Mouse (Mus musculus) layer of hippocampus, adult 9-11 months (tissue): ENCODE results near the gene Pdilt.
A peak's percentile ranks its signal among the peaks of the same experiment; 100 is the strongest.
"Not testable (repeated sequence)": the region's sequence is repeated elsewhere in the genome, so short reads cannot be mapped to it uniquely, and the experiment has no call there.

Experiments
- DNase-seq: peaks from one replicate; pipeline ENCODE4 v3.0.0; 2022

Pdilt gene

DNA sequence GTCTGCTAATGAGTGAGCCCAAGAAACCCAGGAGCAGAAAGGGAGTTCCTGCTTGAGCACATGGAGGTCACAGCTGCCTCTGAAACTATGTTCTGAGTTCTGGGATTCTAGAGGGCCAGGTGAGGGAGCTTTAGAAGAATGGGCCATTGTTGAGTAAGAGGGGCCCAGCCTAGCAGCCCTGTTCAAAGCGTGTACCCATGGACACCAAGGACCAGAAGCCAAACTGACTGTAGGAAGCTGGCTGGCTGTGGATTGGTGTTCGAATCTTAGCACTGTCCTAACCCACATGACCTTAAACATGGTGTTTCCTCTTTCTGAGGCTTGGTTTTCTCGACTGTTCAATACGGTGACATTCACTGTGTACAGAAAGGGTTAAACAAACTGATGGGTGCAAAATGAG, at the start of gene Pdilt:
Pdilt (minus strand) TSS at position 101 of the 400 bp plus-strand sequence.
- no peak for DNase-seq

DNA sequence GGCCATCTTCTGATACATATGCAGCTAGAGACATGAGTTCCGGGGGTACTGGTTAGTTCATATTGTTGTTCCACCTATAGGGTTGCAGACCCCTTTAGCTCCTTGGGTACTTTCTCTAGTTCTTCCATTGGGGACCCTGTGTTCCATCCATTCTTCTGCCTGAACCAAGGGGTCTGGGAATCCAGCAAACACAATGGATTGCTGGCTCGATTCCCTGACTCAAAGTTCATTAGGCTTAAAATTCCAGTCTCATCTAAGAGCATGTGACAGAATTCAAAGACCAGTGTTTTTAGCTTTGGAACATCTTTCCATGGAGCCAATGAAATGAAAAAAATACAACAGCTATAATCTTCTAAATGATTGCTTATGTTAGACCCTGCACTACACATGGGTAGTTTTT, 39.2 kb upstream of the Pdilt start:
- DNase-seq: not testable (repeated sequence)

DNA sequence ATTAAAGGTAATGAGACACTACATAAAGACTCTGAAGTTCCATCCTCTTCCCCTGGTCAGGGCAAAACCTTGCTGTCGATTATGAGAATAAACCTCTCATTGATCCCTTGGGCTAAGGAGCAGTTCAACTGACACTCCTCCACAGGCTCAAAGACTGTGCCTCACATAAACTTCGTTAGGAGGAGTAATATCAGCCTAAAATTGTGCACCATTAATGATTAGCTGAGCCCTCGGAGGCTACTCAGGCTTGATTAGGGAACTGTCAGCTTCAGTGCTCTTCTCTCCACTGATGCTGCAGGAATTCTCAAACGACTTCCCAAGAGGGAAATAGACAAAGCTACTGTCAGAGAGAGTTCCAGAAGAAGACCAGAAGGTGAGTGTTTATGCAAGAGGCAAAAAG, 38.2 kb upstream of the Pdilt start:
- no peak for DNase-seq

DNA sequence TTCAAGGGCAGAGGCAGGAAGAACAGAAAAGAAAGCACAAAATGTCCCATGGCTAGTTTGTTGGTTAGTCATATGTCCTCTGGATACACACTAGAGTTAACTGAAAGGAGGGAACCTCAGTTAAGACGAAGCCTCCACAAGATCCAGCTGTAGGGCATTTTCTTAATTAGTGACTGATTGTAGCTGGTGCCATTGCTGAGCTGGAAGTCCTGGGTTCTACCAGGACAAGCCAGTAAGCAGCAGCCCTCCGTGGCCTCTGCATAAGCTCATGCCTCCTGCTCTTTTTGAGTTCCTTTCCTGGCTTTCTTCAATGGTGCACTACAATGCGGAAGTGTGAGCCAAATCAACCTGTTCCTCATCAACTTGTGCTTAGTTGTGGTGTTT, 37.2 kb upstream of the Pdilt start:
- no peak for DNase-seq

DNA sequence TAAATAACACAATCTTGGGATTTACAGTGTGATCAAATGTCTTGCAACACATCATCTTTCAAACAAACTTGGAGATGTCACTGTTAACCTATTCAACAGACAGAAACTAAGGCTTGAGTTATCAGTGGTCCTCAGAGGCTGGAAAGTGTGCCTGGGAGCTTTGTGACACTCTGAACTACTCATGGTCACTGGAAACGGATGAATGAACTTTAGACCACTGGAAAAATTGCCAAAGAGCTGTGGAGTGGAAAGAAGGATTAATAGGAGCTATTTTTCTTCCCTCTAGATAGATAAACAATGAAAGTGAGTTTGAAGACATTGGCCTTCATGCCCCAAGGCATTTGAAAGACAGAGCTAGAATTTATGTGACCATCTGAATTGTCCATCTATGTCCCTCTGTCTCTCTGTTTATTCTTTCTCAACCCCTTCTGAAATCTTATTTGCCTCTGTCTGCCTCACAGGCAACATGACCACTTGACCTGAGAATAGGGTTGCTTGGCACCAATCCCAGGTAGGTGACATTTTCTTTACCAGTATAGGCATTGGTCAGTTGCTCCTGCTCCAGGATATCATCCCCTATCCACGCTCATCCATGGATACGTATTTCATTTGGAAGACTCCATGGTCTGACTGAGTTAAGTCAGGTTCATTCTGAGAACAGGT, 36.6 kb upstream of the Pdilt start:
- DNase-seq: no peak

DNA sequence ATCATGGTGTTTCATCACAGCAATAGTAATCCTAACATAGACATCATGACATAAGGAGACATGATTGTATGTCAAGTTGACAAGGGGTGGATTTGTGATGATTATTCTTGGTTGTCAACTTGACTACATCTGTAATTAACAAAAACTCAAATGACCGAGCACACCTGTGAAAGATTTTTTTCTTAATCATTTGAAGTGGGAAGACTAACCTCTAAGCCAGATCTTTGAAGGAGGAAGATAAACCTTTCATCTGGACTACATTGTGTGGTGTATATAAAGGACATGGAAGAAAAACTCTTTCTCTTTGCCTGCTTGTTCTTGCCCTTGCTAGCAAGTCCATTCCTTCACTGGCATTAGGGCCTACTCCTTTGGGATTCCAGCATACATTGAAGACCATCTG, 30.8 kb upstream of the Pdilt start, which contains the start of gene Acsm2:
Acsm2 (plus strand) TSS at position 301 of the 400 bp plus-strand sequence.
- DNase-seq: no peak

DNA sequence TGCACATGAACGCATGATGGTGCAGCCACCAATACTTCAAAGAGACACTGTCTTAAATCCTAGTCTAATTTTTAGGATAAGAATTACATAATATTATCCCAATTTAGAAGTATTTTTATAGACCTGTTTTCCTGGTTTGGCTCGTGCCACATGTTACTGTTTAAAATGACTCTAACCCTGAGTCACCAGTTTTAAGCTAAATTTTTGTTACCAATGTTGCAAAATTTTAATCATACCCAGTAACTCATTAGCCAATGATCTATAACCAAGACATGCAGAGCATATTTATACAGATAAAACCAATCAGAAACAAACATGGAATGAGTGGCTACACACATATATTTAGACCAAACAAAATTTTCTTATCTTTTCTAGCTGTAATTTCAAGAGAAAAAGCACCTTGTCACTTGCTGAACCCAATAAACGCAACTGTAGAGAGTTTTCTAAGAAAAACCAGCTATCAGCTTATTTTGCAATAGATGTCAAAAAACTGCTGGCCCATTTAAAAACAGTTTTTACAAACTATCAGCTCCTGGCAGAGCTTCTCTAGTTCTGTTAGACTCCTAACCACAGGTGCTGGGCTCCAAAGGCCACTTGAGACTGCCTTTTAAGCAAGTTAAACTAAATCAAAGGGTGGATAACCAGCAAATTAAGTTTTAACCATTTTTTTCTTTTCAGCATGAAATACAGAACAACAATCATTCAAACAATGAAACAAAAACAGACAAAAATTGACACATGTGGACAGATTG, 27.4 kb upstream of the Pdilt start:
- DNase-seq: no peak

DNA sequence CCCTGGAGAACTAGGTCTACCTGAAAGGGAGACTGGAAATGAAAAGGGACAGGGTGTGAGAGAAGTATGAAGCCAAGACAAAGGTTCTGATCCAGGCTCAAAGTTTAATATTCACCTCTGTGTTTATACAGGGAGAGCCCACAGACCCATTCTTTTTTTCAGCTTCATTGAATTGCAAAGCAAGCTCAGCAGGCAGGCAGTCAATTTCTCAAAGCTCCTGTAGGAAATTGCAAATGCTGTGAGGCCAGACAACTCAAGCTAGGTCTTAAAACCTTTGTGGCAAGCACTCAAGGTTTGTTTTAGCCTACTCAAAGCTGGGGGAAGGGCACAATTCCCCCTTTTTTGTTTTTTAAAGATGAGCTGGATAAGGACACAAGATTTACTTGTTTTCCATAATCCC, 22.3 kb upstream of the Pdilt start:
- DNase-seq: no peak

DNA sequence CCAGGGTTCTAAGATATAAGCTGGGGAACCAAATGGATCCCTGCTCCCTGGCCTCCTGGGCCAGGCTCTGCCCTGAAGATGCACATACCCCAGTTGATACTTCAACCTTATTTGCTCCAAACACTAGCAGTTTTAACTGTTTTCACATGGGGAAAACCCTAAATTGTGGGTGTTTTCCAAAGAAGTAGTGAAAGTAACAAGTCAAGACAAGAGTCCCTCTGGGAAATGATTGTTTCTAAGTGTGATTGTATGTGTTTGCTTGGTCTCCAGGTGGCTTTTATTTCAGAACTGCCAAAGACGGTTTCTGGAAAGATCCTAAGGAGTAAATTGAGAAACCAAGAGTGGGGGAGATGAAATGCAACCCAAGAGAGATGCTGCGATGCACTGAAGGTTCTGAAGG, 19.2 kb upstream of the Pdilt start:
- DNase-seq: no peak

DNA sequence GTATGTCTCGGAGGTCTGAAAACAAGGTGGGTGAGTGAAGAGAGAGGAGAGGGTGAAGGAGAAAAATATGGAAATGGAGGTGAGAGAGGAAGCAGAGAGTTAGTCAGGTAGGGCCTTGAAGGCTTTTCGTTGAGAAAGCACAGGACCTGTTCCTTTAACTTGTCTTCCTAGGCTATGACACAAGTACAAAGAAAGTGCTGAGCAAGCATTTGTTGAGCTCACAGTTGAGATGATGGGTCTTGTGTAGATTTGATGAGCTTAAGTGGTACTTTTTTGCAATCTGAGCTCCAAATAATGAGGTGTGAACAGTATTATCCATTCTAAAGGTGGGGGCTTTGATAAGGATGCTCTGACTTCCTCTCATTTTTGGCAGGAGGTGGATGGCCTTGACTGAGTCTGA, 11.1 kb upstream of the Pdilt start:
- no peak for DNase-seq

DNA sequence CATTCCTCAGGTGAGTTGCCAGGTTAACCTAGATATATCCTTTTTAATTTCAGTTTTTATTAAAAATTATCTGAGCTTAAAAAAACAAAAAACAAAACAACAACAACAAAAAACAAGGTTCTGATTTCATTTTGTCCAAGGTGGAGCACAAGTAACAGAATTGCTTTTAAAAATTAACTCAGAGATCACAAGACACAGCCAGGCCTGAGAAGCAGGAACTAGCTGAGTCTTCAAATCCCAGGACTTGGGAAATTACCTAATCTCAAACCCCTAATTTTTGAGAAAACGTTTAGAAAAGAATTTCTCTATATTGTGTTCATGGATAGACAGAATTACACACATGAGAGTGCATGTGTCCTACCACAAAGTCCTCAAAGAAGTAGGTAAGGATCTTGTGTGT, 9.6 kb upstream of the Pdilt start:
- DNase-seq: no peak

DNA sequence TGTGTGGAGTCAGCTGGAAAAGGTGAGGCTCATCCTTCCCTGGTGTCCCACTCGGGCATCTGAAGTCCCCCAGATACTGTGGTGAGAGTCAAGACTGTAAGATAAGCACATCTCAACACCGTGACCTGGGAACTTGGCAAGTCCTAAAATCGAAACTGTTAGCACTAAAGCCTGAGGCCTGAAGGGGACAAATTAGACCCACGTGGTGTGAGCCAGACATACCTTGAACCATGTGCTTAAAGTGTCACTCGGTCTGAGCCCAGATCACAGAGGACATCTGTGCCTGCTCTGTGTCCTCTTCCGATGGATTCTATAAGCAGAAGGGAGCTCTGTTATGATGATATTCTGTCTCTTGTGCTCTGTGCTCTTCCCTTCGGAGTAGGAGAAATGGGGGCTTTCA, 5.3 kb upstream of the Pdilt start:
- no peak for DNase-seq

DNA sequence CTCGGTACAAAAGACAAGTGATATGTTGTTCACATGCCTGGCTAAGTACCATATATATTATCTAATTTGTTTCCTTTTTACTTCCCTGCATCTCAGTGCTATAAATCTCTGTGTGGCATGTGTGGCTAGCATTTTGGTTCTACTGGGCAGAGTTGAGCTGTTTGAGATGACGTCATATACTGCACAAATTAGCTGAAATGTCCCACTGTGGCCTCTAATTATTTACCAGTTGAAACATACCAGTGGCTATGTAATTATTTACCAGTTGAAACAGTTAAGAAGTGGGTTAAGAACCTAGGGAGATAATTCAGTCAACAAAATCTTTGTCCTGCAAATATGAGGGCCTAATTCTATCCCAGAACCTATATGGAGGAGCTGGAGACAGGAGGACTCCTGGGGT, 4.3 kb upstream of the Pdilt start:
- no peak for DNase-seq

DNA sequence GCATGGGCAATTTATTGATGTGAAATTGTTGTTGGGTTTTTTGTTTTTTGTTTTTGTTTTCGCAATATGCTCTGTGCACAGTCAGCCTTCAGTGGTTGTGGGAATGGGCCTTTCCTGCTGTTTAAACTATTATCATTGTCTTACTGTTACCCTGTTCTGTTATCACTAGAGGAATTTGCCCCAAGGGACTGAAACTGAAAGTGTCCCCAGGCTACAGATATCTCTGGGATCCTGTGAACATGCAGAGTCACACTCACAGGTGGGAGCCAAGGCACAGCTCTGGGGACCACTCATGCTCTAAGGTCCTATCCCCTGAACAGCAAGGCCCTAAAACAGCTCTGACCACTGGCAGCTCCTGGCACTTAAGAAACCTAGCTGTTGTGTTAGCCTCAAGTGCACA, 3.8 kb upstream of the Pdilt start:
- no peak for DNase-seq

DNA sequence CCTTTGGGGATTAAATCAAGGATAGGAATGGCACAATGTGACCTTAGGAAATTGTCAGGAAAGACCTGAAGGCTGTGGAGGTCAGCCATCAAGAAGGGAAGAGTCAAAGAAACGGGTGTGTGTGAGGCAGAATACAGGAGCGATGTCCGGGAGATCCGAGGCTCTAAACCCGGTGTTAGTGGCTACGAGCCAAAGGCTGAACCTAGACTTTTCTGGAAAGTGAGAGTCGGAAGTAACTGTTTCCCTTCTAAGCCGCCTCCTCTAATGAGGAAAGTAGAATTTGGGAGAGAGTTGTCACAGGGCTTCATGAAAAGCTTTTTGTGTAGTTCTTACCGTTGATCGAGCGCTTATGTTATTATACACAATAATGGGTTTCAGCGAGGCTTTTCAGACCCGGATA, 3.2 kb upstream of the Pdilt start:
- DNase-seq: no peak

DNA sequence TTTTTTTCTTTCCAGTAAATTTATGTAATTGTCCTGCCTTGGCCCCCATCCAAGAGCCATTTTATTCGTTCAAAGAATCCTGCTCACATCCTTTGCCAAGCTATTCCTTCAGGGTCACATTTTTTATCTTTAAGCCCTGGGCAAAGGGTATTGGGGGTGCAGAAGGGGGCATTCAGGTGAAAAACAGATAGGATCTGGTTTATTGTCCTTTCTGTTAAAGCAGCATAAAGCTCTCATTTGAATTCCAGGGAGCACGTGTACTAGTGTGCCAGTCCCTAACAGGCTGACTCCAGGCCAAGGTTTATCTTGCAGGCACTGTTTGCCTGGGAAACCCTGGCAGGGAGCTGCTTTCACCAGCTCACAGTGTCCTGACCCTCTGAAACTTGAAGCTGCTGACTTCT, 2.6 kb upstream of the Pdilt start:
- no peak for DNase-seq

DNA sequence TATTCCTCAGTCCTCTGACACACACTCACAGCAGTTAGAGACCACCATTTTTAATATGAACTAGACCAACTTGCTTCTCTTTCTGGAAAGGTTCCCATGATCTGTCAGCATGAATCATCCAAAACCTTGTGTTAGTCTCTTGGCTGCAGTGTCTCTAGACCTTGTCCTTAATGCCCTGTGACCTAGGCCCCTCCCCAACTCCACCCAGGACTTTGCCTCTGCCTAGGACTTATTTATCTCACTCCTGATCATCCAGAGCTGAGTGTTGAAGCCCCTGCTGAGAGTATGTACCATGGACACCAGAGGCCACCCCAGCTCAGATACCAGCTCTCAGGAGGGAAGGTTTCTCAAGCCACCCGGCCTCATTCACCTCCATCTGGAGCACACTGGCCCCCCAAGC, 904 bp downstream of the Pdilt start:
- DNase-seq: no peak

DNA sequence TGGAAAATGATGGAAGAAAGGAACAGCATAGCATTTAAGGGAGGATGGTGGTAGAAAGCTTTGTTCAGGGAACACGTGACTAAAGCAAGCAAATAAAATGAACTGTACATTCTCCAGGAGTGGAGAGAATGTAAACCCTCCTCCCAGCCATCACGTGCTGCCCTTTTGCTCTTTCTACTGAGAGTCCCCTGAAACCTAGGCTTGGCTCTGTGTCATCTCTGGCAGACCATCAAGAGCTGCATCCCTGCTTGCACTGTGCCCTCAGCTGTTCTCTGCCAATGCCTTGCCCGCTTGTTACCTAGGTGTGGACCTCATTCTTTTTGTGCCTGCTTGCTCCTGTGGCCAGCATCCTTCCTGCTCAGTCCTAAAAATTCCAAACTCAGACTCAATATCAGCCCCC, 1.5 kb downstream of the Pdilt start:
- no peak for DNase-seq

DNA sequence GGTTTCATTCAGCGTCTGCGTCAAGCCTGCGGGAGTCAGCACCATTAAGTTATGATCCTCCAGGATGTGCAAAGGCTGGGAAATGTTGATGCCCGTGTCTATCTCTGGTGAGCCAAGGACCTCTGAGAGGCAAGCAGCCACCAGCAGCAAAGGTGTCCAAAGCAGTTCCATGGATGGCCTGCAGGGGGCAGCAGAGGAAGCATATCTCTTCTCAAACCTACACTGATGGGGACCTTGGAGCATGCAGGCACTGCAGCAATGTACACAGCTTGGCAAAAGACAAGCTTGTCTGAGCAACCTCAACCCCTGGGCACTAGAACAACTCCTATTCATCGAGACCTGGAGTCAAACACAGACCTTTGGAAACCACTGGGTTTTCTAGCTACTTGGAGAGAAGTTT, 3.6 kb downstream of the Pdilt start:
- DNase-seq: peak; percentile 64

DNA sequence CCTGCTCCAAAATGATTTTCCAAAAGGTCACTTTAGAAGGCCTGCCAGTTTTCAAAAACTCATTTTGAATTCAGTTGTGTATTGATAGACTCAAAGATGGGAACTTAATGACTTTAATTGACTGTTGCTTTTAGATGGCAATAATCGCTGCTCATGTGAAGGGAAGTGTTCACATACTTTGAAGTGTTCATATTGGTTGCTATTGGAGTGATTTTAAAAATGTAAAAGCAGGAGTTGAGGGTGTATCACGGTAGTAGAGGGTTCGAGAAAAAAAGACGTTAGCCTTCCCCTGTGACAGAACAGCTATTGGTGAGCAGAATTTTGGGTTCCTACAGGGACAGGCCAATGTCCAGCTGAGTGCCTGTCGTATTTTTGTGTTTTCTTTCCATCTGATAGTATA, 4.1 kb downstream of the Pdilt start, which contains the start of gene Acsm5:
Acsm5 (plus strand) TSS at position 301 of the 400 bp plus-strand sequence.
- DNase-seq: no peak

DNA sequence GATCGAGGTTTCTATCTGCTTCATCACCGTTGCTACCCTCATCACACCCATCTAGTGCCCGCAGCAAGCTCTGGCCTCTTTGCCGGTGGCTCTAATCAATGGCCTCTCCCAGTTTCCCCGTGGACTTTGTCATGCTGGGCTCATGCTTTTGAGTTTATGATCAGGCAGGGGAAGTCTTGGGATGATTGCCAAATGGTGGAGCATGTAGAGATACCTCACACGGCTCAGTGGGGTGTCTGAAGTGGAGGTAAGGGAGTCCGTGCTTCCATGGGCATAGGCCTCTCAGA, 7.1 kb downstream of the Pdilt start:
- DNase-seq: no peak

DNA sequence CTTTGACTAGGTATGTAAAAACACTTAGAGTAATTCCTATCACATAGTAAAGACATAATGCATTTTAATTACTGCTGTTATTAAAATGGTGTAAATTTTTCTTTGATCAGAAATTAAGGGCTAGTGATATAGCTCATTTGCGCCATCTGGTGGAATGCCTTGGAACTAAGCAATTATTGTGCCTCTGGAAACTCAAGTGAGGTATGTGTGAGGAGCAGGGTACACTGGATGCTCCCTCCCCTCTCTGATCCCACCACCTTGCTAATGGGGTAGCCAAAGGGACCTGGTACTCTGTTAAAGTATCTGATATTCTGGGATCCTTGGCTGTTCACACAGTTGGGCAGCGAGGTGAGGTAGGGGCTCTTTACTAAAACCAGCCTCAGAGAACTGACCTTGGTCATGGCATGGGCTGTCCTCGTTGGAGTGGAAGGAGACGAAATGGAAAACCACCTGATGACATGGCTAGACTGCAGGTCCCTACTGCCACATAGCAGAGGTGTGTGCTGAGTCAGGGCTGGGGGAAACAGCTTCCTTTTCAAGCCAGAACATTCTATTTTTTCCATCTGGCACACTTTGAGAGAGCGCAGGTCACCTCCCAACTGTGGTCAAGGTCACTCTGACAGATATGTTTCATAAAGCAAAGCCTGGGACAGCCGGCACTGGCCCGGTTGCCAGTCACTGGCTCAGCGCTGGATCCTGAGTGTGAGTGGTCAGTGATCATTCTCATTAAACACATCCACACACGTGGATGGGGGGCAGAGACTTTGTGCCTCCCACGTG, 7.6 kb downstream of the Pdilt start:
- DNase-seq: peak; percentile 22

DNA sequence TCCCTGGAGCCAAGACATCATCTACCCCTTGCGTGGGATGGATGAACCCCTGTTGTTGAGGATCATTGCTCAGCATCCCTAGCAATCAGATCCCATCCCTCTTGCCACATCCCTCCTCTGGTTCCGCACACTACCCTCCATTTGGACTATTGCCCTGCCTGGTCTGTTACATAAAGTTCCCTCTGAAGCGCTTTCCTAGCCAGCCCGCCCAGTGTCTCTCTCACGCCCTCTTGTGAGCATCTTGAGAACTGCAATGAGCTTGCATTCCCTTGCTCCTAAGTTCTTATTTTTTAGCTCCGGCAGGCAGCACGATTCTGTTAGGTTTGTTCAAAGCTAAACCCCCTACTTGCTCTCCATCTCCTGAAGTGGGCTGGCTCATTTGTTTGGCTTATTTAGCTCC, 10.2 kb downstream of the Pdilt start:
- DNase-seq: peak; percentile 34

DNA sequence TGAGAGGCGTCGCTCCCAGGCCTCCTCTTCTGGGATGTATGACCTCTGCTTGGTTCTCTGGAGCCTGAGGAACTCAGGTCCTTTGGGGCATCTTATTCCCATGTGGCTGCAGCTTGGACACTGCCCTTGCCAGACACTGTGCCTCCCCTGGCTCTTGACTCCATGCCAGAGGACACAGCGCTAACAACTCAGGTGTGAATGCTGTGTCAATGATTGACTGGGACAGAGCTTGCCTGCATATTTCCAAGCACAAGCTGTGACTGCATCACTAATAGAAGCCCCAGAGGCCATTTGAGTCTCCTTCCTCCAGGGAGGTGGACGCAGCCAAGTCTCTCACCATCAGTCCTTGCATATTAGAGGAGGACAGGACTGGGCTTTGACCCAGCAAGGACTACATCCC, 12.1 kb downstream of the Pdilt start:
- DNase-seq: no peak
